Mouse (Mus musculus) heart, embryonic 15.5 days (tissue): ENCODE measurements around the gene Tdgf1. TPM values are rescaled to one million over a fixed set of nuclear protein-coding genes. Genes with fewer than 3 reads are reported as not detected.

Experiments used
- ATAC-seq: fragments of 200-750 bp; cut with Nextera tagmentation; replicated peaks from 2 replicates; pipeline ENCODE4 v1.8.0; 2017; ENCODE audit warnings: low read depth, moderate TSS enrichment; ENCODE audit not compliant: insufficient number of reproducible peaks, insufficient read depth, low FRiP score
- H3K27ac ChIP-seq: fragments of 300-500 bp; sonication (generic); 2 replicates; pipeline ENCODE4 v1.5.1; 2015; ENCODE audit warnings: mild to moderate bottlenecking, inconsistent platforms
- H3K27me3 ChIP-seq: fragments of 300-500 bp; sonication (generic); 2 replicates; pipeline ENCODE4 v1.6.1; 2015; ENCODE audit warnings: inconsistent platforms
- H3K36me3 ChIP-seq: fragments of 300-500 bp; sonication (generic); 2 replicates; pipeline ENCODE4 v1.6.1; 2015; ENCODE audit warnings: mild to moderate bottlenecking, inconsistent platforms
- H3K4me1 ChIP-seq: fragments of 300-500 bp; sonication (generic); replicated peaks from 2 replicates; pipeline ENCODE4 v1.6.1; 2015; ENCODE audit warnings: inconsistent platforms
- H3K4me2 ChIP-seq: fragments of 300-500 bp; sonication (generic); 2 replicates; pipeline ENCODE4 v1.6.1; 2015; ENCODE audit warnings: inconsistent platforms, mild to moderate bottlenecking, moderate library complexity
- H3K4me3 ChIP-seq: fragments of 300-500 bp; sonication (generic); 2 replicates; pipeline ENCODE4 v1.5.1; 2015; ENCODE audit warnings: mild to moderate bottlenecking, inconsistent platforms
- H3K9ac ChIP-seq: fragments of 300-500 bp; sonication (generic); 2 replicates; pipeline ENCODE4 v1.6.1; 2015; ENCODE audit warnings: mild to moderate bottlenecking, inconsistent platforms
- H3K9me3 ChIP-seq: fragments of 300-500 bp; sonication (generic); replicated peaks from 2 replicates; pipeline ENCODE4 v1.6.1; 2016; ENCODE audit warnings: inconsistent platforms
- WGBS: fragments of 180-500 bp; shearing (Covaris S2); methylation state at CpG from one replicate; pipeline ENCODE4 v1.1.7; 2015; ENCODE audit warnings: mixed read lengths; 5-methylcytosine and 5-hydroxymethylcytosine counted together
- polyA plus RNA-seq: library from polyadenylated mRNA; unstranded; fragments of >200 nt; fragmentation: Nextera tagmentation; extraction: Ambion mirVana; gene quantifications from 2 replicates; pipeline ENCODE4 v1.2.1, GENCODE M21; 2015

Gene Tdgf1
- polyA plus RNA-seq, 1 experiment from 2014 or later = not detected

DNA sequence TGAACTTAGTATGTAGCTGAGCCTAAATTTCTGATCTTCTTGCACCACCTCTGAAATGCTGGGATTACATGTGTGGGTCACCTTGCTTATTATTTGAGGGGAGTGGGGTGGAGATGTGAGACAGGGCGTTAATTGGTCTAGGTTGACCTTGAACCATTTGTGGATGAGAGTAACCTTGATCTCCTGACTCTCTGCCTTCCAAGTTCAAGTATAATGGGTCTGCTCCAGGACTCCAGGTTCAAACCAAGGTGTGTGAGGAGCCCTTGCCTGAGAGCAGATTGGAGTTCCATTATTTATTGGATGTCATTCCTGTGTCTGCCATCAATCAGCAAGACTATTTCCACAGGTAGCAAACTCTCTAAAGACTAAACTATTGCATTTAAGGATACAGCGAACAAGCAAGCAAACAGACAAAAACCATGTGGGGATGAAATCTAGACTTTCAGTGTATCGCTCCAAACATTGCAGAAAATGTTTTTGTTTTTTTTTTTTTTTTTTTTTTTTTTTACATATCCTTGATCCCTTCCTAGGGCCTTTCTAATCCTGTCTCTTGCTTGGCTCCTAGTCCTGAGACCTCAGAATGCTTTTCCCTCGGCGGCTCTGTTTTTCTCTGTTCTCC, 7.1 kb upstream of the Tdgf1 start:
- whole genome bisulfite sequencing = 49% methylated on average over 5 of the region's 5 CpGs
- Histone ChIP-seq H3K4me2 (peak overlapping the region; percentile 95), H3K4me3 (peak overlapping the region; percentile 62), H3K4me1 (peaks cover 22% of the 10 kb centered on the region), H3K36me3 (no peaks in the 10 kb centered on the region), H3K9ac (peak overlapping the region; percentile 58), H3K9me3 (no peaks in the 10 kb centered on the region), H3K27ac (peak overlapping the region; percentile 83), H3K27me3 (peaks cover 6% of the 10 kb centered on the region; the same call in 1 of the 2 replicates)
- ATAC-seq = no peak

- H3K4me2 ChIP-seq = no peak overlapping the region
- H3K27ac ChIP-seq = peak overlapping the region; percentile 83
- peaks cover 6% of the 10 kb centered on the region; the same call in 1 of the 2 replicates for H3K27me3 ChIP-seq
- no peak for ATAC-seq
- peaks cover 22% of the 10 kb centered on the region for H3K4me1 ChIP-seq
- H3K9ac ChIP-seq = no peak overlapping the region
- 36% methylated on average over 6 of the region's 6 CpGs for WGBS
- no peak overlapping the region for H3K4me3 ChIP-seq
- no peaks in the 10 kb centered on the region for H3K36me3 ChIP-seq
- no peaks in the 10 kb centered on the region for H3K9me3 ChIP-seq
Measured at GRCm38 (mm10) chr9:110952398-110952797, 6.4 kb upstream of the Tdgf1 start.

- Histone ChIP-seq H3K27me3 (peaks cover 6% of the 10 kb centered on the region; the same call in 1 of the 2 replicates), H3K4me3 (no peak overlapping the region), H3K27ac (no peak overlapping the region), H3K4me1 (peaks cover 26% of the 10 kb centered on the region), H3K9me3 (no peaks in the 10 kb centered on the region), H3K36me3 (no peaks in the 10 kb centered on the region), H3K9ac (no peak overlapping the region), H3K4me2 (no peak overlapping the region)
- no peak for ATAC-seq
- 81% methylated on average over 13 of the region's 13 CpGs for WGBS
Measured at GRCm38 (mm10) chr9:110951866-110952265, 5.9 kb upstream of the Tdgf1 start.

DNA sequence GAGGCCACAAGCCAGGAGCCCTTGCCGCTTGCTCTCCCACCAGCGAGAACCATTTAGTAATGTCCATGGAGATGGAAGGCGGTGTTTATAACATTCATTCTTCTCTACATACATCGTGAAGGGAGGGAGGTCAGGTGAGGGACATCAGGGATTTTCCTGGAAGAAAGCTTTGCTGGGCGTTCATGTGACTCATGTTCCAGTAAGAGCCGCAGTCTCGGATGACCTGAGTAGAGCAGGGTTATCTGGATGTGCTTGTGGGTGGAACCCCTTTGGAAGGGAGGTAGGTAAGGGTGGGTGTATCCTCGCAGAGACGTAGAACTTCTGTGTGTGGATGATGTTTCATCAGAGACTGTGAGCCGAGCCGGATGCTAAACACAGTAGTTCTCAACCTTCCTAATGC, 5.4 kb upstream of the Tdgf1 start, which contains the start of gene Lrrc2:
Gene Lrrc2 (plus strand): TSS at position 149 of the 400 bp plus-strand sequence.
- ATAC-seq = no peak
- Histone ChIP-seq H3K9me3 (no peaks in the 10 kb centered on the region), H3K4me1 (peaks cover 30% of the 10 kb centered on the region), H3K4me3 (no peak within 1 kb of the TSS), H3K9ac (no peak within 1 kb of the TSS), H3K4me2 (no peak within 1 kb of the TSS), H3K27ac (no peak within 1 kb of the TSS), H3K27me3 (peaks cover 11% of the 10 kb centered on the region; the same call in 1 of the 2 replicates), H3K36me3 (no peaks in the 10 kb centered on the region)
- WGBS = 61% methylated on average over 11 of the region's 11 CpGs

DNA sequence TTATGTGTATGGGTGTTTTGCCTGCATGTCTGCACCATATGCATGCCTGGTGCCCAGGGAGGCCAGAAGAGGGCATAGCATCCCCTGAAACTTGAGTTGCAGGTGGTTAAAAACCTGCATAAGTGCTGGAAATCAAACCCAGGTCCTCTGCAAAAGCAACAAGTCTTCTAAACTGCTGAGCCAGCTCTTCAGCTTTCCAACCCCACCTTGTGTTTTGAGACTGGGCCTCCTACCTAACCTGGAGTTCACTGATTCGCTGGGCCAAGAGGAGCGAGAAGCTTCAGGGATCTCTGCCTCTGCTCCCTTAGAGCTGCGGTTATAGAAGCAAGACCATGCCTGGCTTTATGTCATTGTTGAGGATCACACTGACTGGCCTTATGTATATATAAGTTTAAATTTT, 4.2 kb upstream of the Tdgf1 start:
- Histone ChIP-seq H3K4me1 (peaks cover 33% of the 10 kb centered on the region), H3K9ac (no peak overlapping the region), H3K4me3 (no peak overlapping the region), H3K4me2 (no peak overlapping the region), H3K36me3 (no peaks in the 10 kb centered on the region), H3K27ac (no peak overlapping the region), H3K27me3 (peaks cover 18% of the 10 kb centered on the region), H3K9me3 (no peaks in the 10 kb centered on the region)
- ATAC-seq = no peak
- WGBS = 93% methylated on average over 3 of the region's 3 CpGs

- H3K4me3 ChIP-seq = no peak overlapping the region
- H3K27me3 ChIP-seq = peaks cover 25% of the 10 kb centered on the region
- 45% methylated on average over 8 of the region's 8 CpGs for WGBS
- ATAC-seq = no peak
- H3K36me3 ChIP-seq = no peaks in the 10 kb centered on the region
- no peaks in the 10 kb centered on the region for H3K9me3 ChIP-seq
- no peak overlapping the region for H3K9ac ChIP-seq
- no peak overlapping the region for H3K4me2 ChIP-seq
- peaks cover 36% of the 10 kb centered on the region for H3K4me1 ChIP-seq
- H3K27ac ChIP-seq = peak overlapping the region; percentile 41; the same call in 1 of the 2 replicates
Measured at GRCm38 (mm10) chr9:110948813-110949310, 2.9 kb upstream of the Tdgf1 start.

DNA sequence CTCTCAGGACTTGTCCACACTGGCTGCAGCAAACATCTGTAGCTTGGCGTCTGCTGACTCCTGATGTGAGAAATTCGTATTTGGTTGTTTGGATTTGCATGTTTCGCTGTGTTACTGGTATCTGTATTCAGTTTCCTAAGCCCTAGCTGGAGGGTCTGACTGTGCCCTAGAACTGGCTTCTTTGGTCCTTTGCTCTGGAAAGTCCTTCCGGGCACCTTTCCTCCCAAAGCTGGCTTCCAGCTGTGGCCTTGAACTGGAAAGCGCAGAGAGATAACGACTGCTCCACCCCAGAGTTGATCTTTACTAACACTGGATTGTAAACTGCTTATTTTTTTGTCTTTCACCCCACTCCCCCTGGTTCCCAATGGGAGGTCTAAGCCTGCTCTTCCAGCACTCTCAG, 1.9 kb upstream of the Tdgf1 start:
- H3K36me3 ChIP-seq = no peaks in the 10 kb centered on the region
- no peak overlapping the region for H3K27ac ChIP-seq
- WGBS = 71% methylated on average over 6 of the region's 6 CpGs
- peaks cover 32% of the 10 kb centered on the region for H3K4me1 ChIP-seq
- H3K9ac ChIP-seq = no peak overlapping the region
- no peaks in the 10 kb centered on the region for H3K9me3 ChIP-seq
- peaks cover 25% of the 10 kb centered on the region for H3K27me3 ChIP-seq
- no peak for ATAC-seq
- no peak overlapping the region for H3K4me2 ChIP-seq
- no peak overlapping the region for H3K4me3 ChIP-seq

DNA sequence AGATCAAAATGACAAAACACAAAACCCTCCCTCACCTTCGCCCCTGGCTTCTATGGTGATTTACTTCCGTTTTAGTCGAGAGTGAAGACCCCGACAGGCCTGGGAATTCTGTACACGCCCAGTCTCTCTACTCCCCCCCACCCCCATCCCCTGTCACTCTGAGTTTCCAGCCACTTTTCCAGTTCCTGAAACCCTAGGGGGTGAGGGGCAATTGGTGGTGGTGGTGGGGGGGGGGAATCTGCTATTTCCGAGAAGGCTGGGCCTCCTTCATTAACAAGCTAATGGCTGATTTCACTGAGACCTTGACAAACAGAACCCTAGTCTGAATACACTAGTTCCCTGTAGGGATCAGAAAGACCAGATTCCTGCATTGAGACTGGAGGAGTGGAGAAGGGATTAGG, 1.3 kb upstream of the Tdgf1 start:
- H3K4me3 ChIP-seq = no peak overlapping the region
- H3K27me3 ChIP-seq = peaks cover 25% of the 10 kb centered on the region
- ATAC-seq = no peak
- H3K9me3 ChIP-seq = no peaks in the 10 kb centered on the region
- 47% methylated on average over 6 of the region's 6 CpGs for WGBS
- no peak overlapping the region for H3K9ac ChIP-seq
- H3K36me3 ChIP-seq = no peaks in the 10 kb centered on the region
- no peak overlapping the region for H3K27ac ChIP-seq
- H3K4me2 ChIP-seq = no peak overlapping the region
- peaks cover 26% of the 10 kb centered on the region for H3K4me1 ChIP-seq

- H3K4me3 ChIP-seq = no peak overlapping the region
- H3K27me3 ChIP-seq = peaks cover 25% of the 10 kb centered on the region
- peak overlapping the region; percentile 24; the same call in 1 of the 2 replicates for H3K4me2 ChIP-seq
- H3K27ac ChIP-seq = no peak overlapping the region
- H3K36me3 ChIP-seq = no peaks in the 10 kb centered on the region
- no peak for ATAC-seq
- WGBS = 34% methylated on average over 20 of the region's 20 CpGs
- H3K9me3 ChIP-seq = no peaks in the 10 kb centered on the region
- H3K4me1 ChIP-seq = peaks cover 21% of the 10 kb centered on the region
- no peak overlapping the region for H3K9ac ChIP-seq
Measured at GRCm38 (mm10) chr9:110946548-110947044, 638 bp upstream of the Tdgf1 start.

DNA sequence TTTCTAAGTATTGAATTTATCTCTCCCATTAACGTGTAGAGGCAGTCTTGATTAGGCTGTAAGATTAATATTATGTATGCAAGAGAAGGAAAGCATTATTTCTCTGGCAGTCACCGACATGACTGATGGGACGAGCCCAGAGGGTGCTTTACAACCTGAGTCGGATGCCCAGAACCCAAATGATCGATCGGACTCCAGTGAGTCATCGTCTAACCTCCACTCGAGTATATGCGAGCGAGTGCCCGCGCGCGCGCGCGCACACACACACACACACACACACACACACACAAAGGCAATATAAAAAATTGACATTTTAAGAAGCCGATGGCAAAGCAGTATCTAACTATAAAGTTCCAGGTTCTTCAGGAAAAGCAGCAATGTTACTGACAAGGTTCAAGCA, 615 bp downstream of the Tdgf1 start:
- Histone ChIP-seq H3K27me3 (peaks cover 25% of the 10 kb centered on the region), H3K4me3 (no peak overlapping the region), H3K27ac (no peak overlapping the region), H3K4me1 (peaks cover 21% of the 10 kb centered on the region), H3K9ac (no peak overlapping the region), H3K36me3 (no peaks in the 10 kb centered on the region), H3K9me3 (no peaks in the 10 kb centered on the region), H3K4me2 (no peak overlapping the region)
- WGBS = 21% methylated on average over 18 of the region's 18 CpGs
- ATAC-seq = no peak

GRCm38 (mm10) chr9:110944265-110944664, 1.7 kb downstream of the Tdgf1 start:
- Histone ChIP-seq H3K36me3 (no peaks in the 10 kb centered on the region), H3K9ac (no peak overlapping the region), H3K4me3 (no peak overlapping the region), H3K27me3 (peaks cover 25% of the 10 kb centered on the region), H3K4me2 (no peak overlapping the region), H3K9me3 (no peaks in the 10 kb centered on the region), H3K4me1 (peaks cover 21% of the 10 kb centered on the region), H3K27ac (no peak overlapping the region)
- ATAC-seq = no peak
- WGBS = 31% methylated on average over 13 of the region's 13 CpGs
